Mouse (Mus musculus) megakaryocyte, embryonic 14.5 days (primary cell): ENCODE measurements around the gene Gm17416.

ENCODE experiments used
- FLI1 ChIP-seq: IDR thresholded peaks from 2 replicates; pipeline ENCODE4 v1.6.1; 2012; ENCODE audit warnings: low read length, inconsistent platforms, mixed read lengths
- GATA1 ChIP-seq: IDR thresholded peaks from 3 replicates; pipeline ENCODE4 v1.6.1; 2012; ENCODE audit warnings: mixed read lengths, low read length, inconsistent platforms, borderline replicate concordance

DNA sequence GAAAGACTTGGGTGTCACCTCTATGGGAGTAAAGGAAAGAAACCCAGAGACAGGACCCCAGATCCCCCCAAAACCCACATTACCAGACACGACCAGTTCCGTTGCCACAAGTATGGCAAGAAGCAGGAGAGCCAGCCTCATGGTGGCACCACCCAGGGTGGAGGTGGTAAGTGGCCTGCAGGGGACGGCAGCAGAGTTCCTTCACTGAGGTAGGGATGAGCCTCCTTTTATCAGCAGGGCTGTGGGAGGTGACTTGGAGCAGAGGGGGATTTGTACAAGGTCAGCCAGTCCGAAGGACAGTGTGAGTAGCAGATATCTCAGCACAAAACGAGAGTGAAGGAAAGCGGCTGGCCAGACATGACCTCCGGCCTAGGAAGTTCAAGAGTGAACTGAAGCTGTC is 11.0 kb downstream of the Gm17416 start, which contains the start of gene Defb19:
- no peak for TF ChIP-seq GATA1
- TF ChIP-seq FLI1, result no peak
